Mouse (Mus musculus): ENCODE data around the gene Caprin1. TPM values are rescaled to one million over a fixed set of nuclear protein-coding genes. Genes with fewer than 3 reads are reported as not detected.

The Caprin1 gene
- polyA plus RNA-seq, 1 experiment from 2014 or later, result 665 TPM

GRCm38 (mm10) chr2:103811465-103812191 is 14.2 kb upstream of the Caprin1 start:
- 61% methylated on average over 5 of the region's 5 CpGs for WGBS
- no peaks in the 10 kb centered on the region for H3K36me3 ChIP-seq (replicated peaks; ENCODE audit: control insufficient read depth, insufficient read depth, low read depth, low read length)
- ATAC-seq (replicated peaks; ENCODE audit: insufficient number of reproducible peaks, low FRiP score, low TSS enrichment, low read depth), result no peak
- H3K27me3 ChIP-seq (ENCODE audit: control insufficient read depth, insufficient read depth, low read length), result no peaks in the 10 kb centered on the region
- no peak for DNase-seq (ENCODE audit: low spot score)
- no peak overlapping the region for H3K9ac ChIP-seq (replicated peaks; ENCODE audit: low read length)
- H3K4me1 ChIP-seq (ENCODE audit: control insufficient read depth, insufficient read depth, low read length), result no peaks in the 10 kb centered on the region
- no peak overlapping the region for H3K4me2 ChIP-seq (ENCODE audit: low read depth, low read length)
- H3K27ac ChIP-seq (replicated peaks; ENCODE audit: low read depth, low read length), result no peak overlapping the region
- no peak overlapping the region for H3K4me3 ChIP-seq (ENCODE audit: low read depth, low read length)
- no peaks in the 10 kb centered on the region for H3K9me3 ChIP-seq (replicated peaks; ENCODE audit: control insufficient read depth, low read length)

GRCm38 (mm10) chr2:103810412-103810811 is 13.0 kb upstream of the Caprin1 start:
- no peak overlapping the region for H3K27ac ChIP-seq (replicated peaks; ENCODE audit: low read depth, low read length)
- H3K9me3 ChIP-seq (replicated peaks; ENCODE audit: control insufficient read depth, low read length), result no peaks in the 10 kb centered on the region
- H3K27me3 ChIP-seq (ENCODE audit: control insufficient read depth, insufficient read depth, low read length), result no peaks in the 10 kb centered on the region
- WGBS, result 81% methylated on average over 6 of the region's 6 CpGs
- no peak overlapping the region for H3K4me3 ChIP-seq (ENCODE audit: low read depth, low read length)
- ATAC-seq (replicated peaks; ENCODE audit: insufficient number of reproducible peaks, low FRiP score, low TSS enrichment, low read depth) (no peak), DNase-seq (ENCODE audit: low spot score) (no peak)
- no peaks in the 10 kb centered on the region for H3K4me1 ChIP-seq (ENCODE audit: control insufficient read depth, insufficient read depth, low read length)
- H3K4me2 ChIP-seq (ENCODE audit: low read depth, low read length), result no peak overlapping the region
- no peak overlapping the region for H3K9ac ChIP-seq (replicated peaks; ENCODE audit: low read length)
- no peaks in the 10 kb centered on the region for H3K36me3 ChIP-seq (replicated peaks; ENCODE audit: control insufficient read depth, insufficient read depth, low read depth, low read length)

- no peaks in the 10 kb centered on the region for H3K27me3 ChIP-seq (ENCODE audit: control insufficient read depth, insufficient read depth, low read length)
- no peaks in the 10 kb centered on the region for H3K4me1 ChIP-seq (ENCODE audit: control insufficient read depth, insufficient read depth, low read length)
- no peak for DNase-seq (ENCODE audit: low spot score)
- no peaks in the 10 kb centered on the region for H3K36me3 ChIP-seq (replicated peaks; ENCODE audit: control insufficient read depth, insufficient read depth, low read depth, low read length)
- no peaks in the 10 kb centered on the region for H3K9me3 ChIP-seq (replicated peaks; ENCODE audit: control insufficient read depth, low read length)
- H3K4me2 ChIP-seq (ENCODE audit: low read depth, low read length), result no peak overlapping the region
- H3K27ac ChIP-seq (replicated peaks; ENCODE audit: low read depth, low read length), result no peak overlapping the region
- H3K4me3 ChIP-seq (ENCODE audit: low read depth, low read length), result no peak overlapping the region
- no peak for ATAC-seq (replicated peaks; ENCODE audit: insufficient number of reproducible peaks, low FRiP score, low TSS enrichment, low read depth)
- H3K9ac ChIP-seq (replicated peaks; ENCODE audit: low read length), result no peak overlapping the region
These were observed 11.0 kb upstream of the Caprin1 start for GRCm38 (mm10) chr2:103808466-103808865.

- no peaks in the 10 kb centered on the region for H3K9me3 ChIP-seq (replicated peaks; ENCODE audit: control insufficient read depth, low read length)
- no peak overlapping the region for H3K4me3 ChIP-seq (ENCODE audit: low read depth, low read length)
- ATAC-seq (replicated peaks; ENCODE audit: insufficient number of reproducible peaks, low FRiP score, low TSS enrichment, low read depth), result no peak
- WGBS, result 75% methylated on average over 5 of the region's 5 CpGs
- no peak for DNase-seq (ENCODE audit: low spot score)
- H3K36me3 ChIP-seq (replicated peaks; ENCODE audit: control insufficient read depth, insufficient read depth, low read depth, low read length), result no peaks in the 10 kb centered on the region
- H3K4me2 ChIP-seq (ENCODE audit: low read depth, low read length), result no peak overlapping the region
- H3K27me3 ChIP-seq (ENCODE audit: control insufficient read depth, insufficient read depth, low read length), result no peaks in the 10 kb centered on the region
- H3K9ac ChIP-seq (replicated peaks; ENCODE audit: low read length), result no peak overlapping the region
- H3K27ac ChIP-seq (replicated peaks; ENCODE audit: low read depth, low read length), result no peak overlapping the region
- H3K4me1 ChIP-seq (ENCODE audit: control insufficient read depth, insufficient read depth, low read length), result no peaks in the 10 kb centered on the region
These were observed 6.5 kb upstream of the Caprin1 start for GRCm38 (mm10) chr2:103803770-103804530.

GRCm38 (mm10) chr2:103802422-103802821 is 5.0 kb upstream of the Caprin1 start:
- no peaks in the 10 kb centered on the region for H3K27me3 ChIP-seq (ENCODE audit: control insufficient read depth, insufficient read depth, low read length)
- WGBS, result 80% methylated on average over 1 of the region's 1 CpGs
- DNase-seq (ENCODE audit: low spot score) (no peak), ATAC-seq (replicated peaks; ENCODE audit: insufficient number of reproducible peaks, low FRiP score, low TSS enrichment, low read depth) (no peak)
- H3K4me1 ChIP-seq (ENCODE audit: control insufficient read depth, insufficient read depth, low read length), result no peaks in the 10 kb centered on the region
- H3K4me2 ChIP-seq (ENCODE audit: low read depth, low read length), result no peak overlapping the region
- H3K36me3 ChIP-seq (replicated peaks; ENCODE audit: control insufficient read depth, insufficient read depth, low read depth, low read length), result no peaks in the 10 kb centered on the region
- H3K9ac ChIP-seq (replicated peaks; ENCODE audit: low read length), result no peak overlapping the region
- H3K27ac ChIP-seq (replicated peaks; ENCODE audit: low read depth, low read length), result no peak overlapping the region
- no peak overlapping the region for H3K4me3 ChIP-seq (ENCODE audit: low read depth, low read length)
- no peaks in the 10 kb centered on the region for H3K9me3 ChIP-seq (replicated peaks; ENCODE audit: control insufficient read depth, low read length)

GRCm38 (mm10) chr2:103796861-103797466 is 485 bp downstream of the Caprin1 start:
- Histone ChIP-seq H3K9ac (replicated peaks; ENCODE audit: low read length) (peak overlapping the region; percentile 99), H3K4me3 (ENCODE audit: low read depth, low read length) (peak overlapping the region; percentile 97), H3K9me3 (replicated peaks; ENCODE audit: control insufficient read depth, low read length) (no peaks in the 10 kb centered on the region), H3K27me3 (ENCODE audit: control insufficient read depth, insufficient read depth, low read length) (no peaks in the 10 kb centered on the region), H3K4me2 (ENCODE audit: low read depth, low read length) (peak overlapping the region; percentile 50), H3K27ac (replicated peaks; ENCODE audit: low read depth, low read length) (peak overlapping the region; percentile 100), H3K36me3 (replicated peaks; ENCODE audit: control insufficient read depth, insufficient read depth, low read depth, low read length) (no peaks in the 10 kb centered on the region), H3K4me1 (ENCODE audit: control insufficient read depth, insufficient read depth, low read length) (no peaks in the 10 kb centered on the region)
- WGBS, result 0% methylated on average over 42 of the region's 72 CpGs
- ATAC-seq (replicated peaks; ENCODE audit: insufficient number of reproducible peaks, low FRiP score, low TSS enrichment, low read depth), result peak; percentile 66
- DNase-seq (ENCODE audit: low spot score), result peak; percentile 92

GRCm38 (mm10) chr2:103796211-103796860 is 1.1 kb downstream of the Caprin1 start:
- H3K9ac ChIP-seq (replicated peaks; ENCODE audit: low read length), result peak overlapping the region; percentile 99
- peak overlapping the region; percentile 100 for H3K27ac ChIP-seq (replicated peaks; ENCODE audit: low read depth, low read length)
- H3K9me3 ChIP-seq (replicated peaks; ENCODE audit: control insufficient read depth, low read length), result no peaks in the 10 kb centered on the region
- H3K36me3 ChIP-seq (replicated peaks; ENCODE audit: control insufficient read depth, insufficient read depth, low read depth, low read length), result no peaks in the 10 kb centered on the region
- H3K4me3 ChIP-seq (ENCODE audit: low read depth, low read length), result peak overlapping the region; percentile 97
- peak overlapping the region; percentile 46 for H3K4me2 ChIP-seq (ENCODE audit: low read depth, low read length)
- ATAC-seq (replicated peaks; ENCODE audit: insufficient number of reproducible peaks, low FRiP score, low TSS enrichment, low read depth) (peak; percentile 45; the same call in 1 of the 2 replicates), DNase-seq (ENCODE audit: low spot score) (peak; percentile 52)
- H3K4me1 ChIP-seq (ENCODE audit: control insufficient read depth, insufficient read depth, low read length), result no peaks in the 10 kb centered on the region
- WGBS, result under 1% methylated on average over 42 of the region's 42 CpGs
- no peaks in the 10 kb centered on the region for H3K27me3 ChIP-seq (ENCODE audit: control insufficient read depth, insufficient read depth, low read length)
